Mouse (Mus musculus): ENCODE results near the gene Gm20696.

- TF ChIP-seq ZNF384 (IDR thresholded peaks at IDR 0.05; ENCODE audit: low read depth, low read length) (no peak), HCFC1 (IDR thresholded peaks at IDR 0.05; ENCODE audit: borderline replicate concordance, insufficient read depth, low read length) (no peak), CHD2 (IDR thresholded peaks at IDR 0.05; ENCODE audit: low read depth, low read length) (no peak), MAFK (IDR thresholded peaks at IDR 0.05; ENCODE audit: insufficient read depth, low read depth, low read length) (no peak)
These were observed 126.5 kb downstream of the Gm20696 start for GRCm38 (mm10) chr6:99540146-99540545.
